Mouse (Mus musculus) stomach, postnatal 0 days (tissue): ENCODE data around the gene Omg.

ENCODE experiments used
- CTCF ChIP-seq: IDR thresholded peaks from 2 replicates; pipeline ENCODE4 v1.5.1; 2016; ENCODE audit warnings: antibody characterized with exemption, low read depth, mild to moderate bottlenecking, moderate library complexity
- EP300 ChIP-seq: optimal IDR thresholded peaks from 2 replicates; pipeline ENCODE3; 2016; ENCODE audit warnings: antibody characterized with exemption

- TF ChIP-seq EP300 (no peak), CTCF (no peak)
These were observed 8.1 kb upstream of the Omg start for GRCm38 (mm10) chr11:79511970-79512369.
